Mouse (Mus musculus) thymus, adult 2 months (tissue): ENCODE results near the gene Ubtd2.

ENCODE experiments used
- CTCF ChIP-seq: fragments of 200-500 bp; IDR thresholded peaks from 2 replicates; pipeline ENCODE4 v1.5.1; 2012; ENCODE audit warnings: mild to moderate bottlenecking, control low read depth, low read length, moderate library complexity, borderline replicate concordance; ENCODE audit not compliant: control insufficient read depth, poor library complexity, insufficient read depth; ENCODE audit errors: extremely low read depth
- POLR2A ChIP-seq: fragments of 200-500 bp; IDR thresholded peaks from 2 replicates; pipeline ENCODE4 v1.6.1; 2012; ENCODE audit warnings: mild to moderate bottlenecking, low read length, control low read depth, moderate library complexity; ENCODE audit not compliant: control insufficient read depth, poor library complexity, insufficient read depth; ENCODE audit errors: extremely low read depth

DNA sequence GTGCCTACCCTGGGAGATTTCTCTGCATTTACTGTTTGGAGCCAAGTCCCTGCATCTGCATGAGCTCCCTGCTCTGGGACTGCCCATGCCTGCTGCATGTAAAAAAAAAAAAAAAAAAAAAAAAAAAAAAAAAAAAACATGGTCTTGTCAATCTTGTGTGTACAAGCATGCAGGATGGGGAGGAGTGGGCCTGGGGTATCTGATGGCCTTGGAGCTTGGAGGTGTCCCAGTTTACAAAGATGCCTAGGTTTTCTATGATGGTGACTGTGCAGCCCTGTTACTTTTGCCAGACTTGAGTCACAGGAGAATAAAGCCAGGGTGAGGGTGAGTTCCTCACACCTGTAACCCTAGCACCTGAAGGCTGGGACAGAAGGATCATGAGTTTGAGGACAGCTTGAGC, 46.1 kb upstream of the Ubtd2 start:
- no peak for TF ChIP-seq POLR2A
- TF ChIP-seq CTCF = no peak
